Mouse (Mus musculus): ENCODE measurements around the gene Tbc1d7. TPM values are rescaled to one million over a fixed set of nuclear protein-coding genes. Genes with fewer than 3 reads are reported as not detected.

Gene Tbc1d7
- 50.1 and 54.5 TPM in 2 replicates for polyA plus RNA-seq (2015; fragmentation: Nextera tagmentation; extraction: Ambion mirVana)

DNA sequence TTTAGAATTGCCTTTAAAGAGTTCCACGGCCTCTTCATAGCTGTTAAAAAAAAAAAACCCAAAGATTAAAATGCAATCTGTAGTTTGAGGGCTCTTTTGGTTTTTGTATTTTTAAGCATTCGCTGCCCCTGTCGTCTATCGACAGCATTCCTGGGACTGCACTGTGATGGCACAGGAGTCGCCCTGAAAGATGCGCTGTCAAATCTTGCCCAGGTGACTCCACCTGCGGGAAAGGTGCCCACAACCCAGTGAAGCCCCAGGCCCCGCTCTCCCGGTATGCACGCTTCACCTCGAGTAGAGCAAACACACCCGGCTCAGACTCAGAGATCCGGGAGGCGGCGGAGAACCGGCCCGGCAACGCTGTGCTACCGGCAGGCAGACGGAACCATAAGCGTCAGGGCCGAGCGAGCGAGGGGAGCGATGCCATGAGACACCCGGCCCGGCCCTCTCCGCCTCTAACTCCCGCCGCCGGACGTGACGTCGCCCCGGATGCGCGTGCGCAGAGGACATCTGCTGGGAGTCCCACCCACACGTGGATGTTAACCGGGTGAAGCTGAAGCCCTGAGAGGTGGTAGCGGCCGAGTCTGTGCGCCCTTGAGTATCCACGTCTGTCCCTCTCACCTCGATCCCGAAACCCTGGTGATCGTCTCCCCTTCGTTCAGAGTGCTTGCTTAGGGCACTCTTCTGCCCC is at the start of gene Tbc1d7:
TSS of gene Tbc1d7 (minus strand) at position 482 of the 691 bp plus-strand sequence.
- Histone ChIP-seq H3K36me3 (peaks cover 14% of the 10 kb centered on the region; the same call in 1 of the 2 replicates), H3K27me3 (no peaks in the 10 kb centered on the region)

GRCm38 (mm10) chr13:43220635-43221034 is 49.3 kb upstream of the Tbc1d7 start:
- Histone ChIP-seq H3K27me3 (no peaks in the 10 kb centered on the region), H3K36me3 (no peaks in the 10 kb centered on the region), H3K9me3 (replicated peaks) (no peaks in the 10 kb centered on the region), H3K4me3 (no peak overlapping the region), H3K27ac (no peak overlapping the region), H3K4me2 (no peak overlapping the region), H3K9ac (no peak overlapping the region), H3K4me1 (replicated peaks) (peaks cover 17% of the 10 kb centered on the region)
- WGBS, result 92% methylated on average over 1 of the region's 1 CpGs
- ATAC-seq (replicated peaks; ENCODE audit: insufficient number of reproducible peaks, insufficient read depth, low FRiP score, low read depth), result no peak

More for the DNA sequence above, at the start of gene Tbc1d7:
- under 1% methylated on average over 48 of the region's 48 CpGs for WGBS
- peak within 1 kb of the TSS; percentile 88 for H3K27ac ChIP-seq
- H3K4me3 ChIP-seq, result peak within 1 kb of the TSS; percentile 77
- peak within 1 kb of the TSS; percentile 80 for H3K9ac ChIP-seq
- peaks cover 13% of the 10 kb centered on the region for H3K4me1 ChIP-seq (replicated peaks)
- H3K9me3 ChIP-seq (replicated peaks), result no peaks in the 10 kb centered on the region
- H3K4me2 ChIP-seq, result peak within 1 kb of the TSS; percentile 78
- peak; percentile 89 for ATAC-seq (replicated peaks; ENCODE audit: insufficient number of reproducible peaks, insufficient read depth, low FRiP score, low read depth)

DNA sequence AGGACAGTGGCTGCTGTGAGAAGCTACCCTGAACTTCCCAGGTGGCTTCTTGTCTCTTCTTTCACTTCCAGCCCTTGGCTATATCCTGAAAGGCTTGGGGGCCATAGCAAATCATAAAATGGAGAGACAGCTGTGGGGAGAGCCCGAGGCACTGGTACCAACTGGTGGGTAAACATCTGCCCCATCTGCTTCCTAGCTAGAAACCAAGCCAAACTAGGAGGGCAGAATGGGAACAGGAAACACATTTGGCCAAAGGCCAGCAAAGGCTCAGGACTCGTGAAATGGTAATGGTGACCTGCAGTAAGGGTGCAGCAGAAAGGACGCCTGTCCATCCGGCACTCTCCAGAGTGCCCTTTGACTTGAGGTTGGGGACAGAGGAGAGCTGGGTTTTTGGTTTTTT is 47.5 kb upstream of the Tbc1d7 start:
- H3K4me1 ChIP-seq (replicated peaks), result peaks cover 21% of the 10 kb centered on the region
- H3K9ac ChIP-seq, result no peak overlapping the region
- 46% methylated on average over 4 of the region's 4 CpGs for WGBS
- no peaks in the 10 kb centered on the region for H3K36me3 ChIP-seq
- no peak overlapping the region for H3K4me2 ChIP-seq
- H3K9me3 ChIP-seq (replicated peaks), result no peaks in the 10 kb centered on the region
- no peak for ATAC-seq (replicated peaks; ENCODE audit: insufficient number of reproducible peaks, insufficient read depth, low FRiP score, low read depth)
- no peak overlapping the region for H3K4me3 ChIP-seq
- H3K27ac ChIP-seq, result peak overlapping the region; percentile 19
- H3K27me3 ChIP-seq, result no peaks in the 10 kb centered on the region

DNA sequence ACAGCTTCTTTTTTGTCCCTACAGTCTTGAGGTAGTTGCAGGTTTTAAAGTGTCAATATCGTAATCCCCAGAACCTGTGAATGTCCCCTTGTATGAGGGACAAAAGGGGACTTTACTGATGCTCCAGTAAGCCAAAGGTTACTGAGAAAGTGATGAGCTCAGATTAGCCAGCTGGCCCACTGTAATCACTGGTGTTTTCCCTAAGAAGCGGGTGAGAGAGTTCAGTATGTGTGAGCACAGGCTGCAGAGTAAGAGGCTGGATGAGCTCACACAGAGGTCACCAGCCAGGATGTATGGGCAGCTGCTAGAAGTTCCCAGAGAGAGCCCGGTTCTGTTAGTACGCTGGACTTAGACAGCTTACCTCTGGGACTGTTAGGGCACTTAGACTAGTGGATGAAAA is 47.0 kb upstream of the Tbc1d7 start:
- H3K36me3 ChIP-seq, result no peaks in the 10 kb centered on the region
- no peaks in the 10 kb centered on the region for H3K9me3 ChIP-seq (replicated peaks)
- H3K4me3 ChIP-seq, result no peak overlapping the region
- ATAC-seq (replicated peaks; ENCODE audit: insufficient number of reproducible peaks, insufficient read depth, low FRiP score, low read depth), result no peak
- no peaks in the 10 kb centered on the region for H3K27me3 ChIP-seq
- no peak overlapping the region for H3K4me2 ChIP-seq
- H3K9ac ChIP-seq, result no peak overlapping the region
- H3K27ac ChIP-seq, result peak overlapping the region; percentile 19
- 54% methylated on average over 4 of the region's 4 CpGs for WGBS
- H3K4me1 ChIP-seq (replicated peaks), result peaks cover 18% of the 10 kb centered on the region

DNA sequence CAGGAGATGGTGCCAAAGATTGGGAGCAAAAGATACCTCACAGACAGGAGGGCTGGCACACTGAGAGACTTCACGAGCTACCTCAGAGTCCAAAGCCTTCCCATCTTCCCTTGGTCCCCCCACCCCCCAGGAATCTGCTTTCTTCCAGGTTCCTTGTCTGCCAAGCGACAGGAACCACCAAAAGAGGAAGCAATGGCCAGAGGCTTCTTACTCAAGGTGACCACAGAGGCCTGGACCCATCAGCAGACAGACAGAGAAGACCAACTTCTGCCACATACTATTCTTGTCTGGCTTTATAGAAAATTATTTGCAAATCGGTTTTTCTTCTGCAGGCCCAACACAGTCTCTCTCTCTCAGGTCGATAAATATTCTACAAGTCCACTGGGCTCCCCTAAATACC is 46.4 kb upstream of the Tbc1d7 start:
- Histone ChIP-seq H3K27me3 (no peaks in the 10 kb centered on the region), H3K27ac (no peak overlapping the region), H3K9ac (no peak overlapping the region), H3K9me3 (replicated peaks) (no peaks in the 10 kb centered on the region), H3K4me1 (replicated peaks) (peaks cover 23% of the 10 kb centered on the region), H3K4me3 (no peak overlapping the region), H3K4me2 (no peak overlapping the region), H3K36me3 (no peaks in the 10 kb centered on the region)
- ATAC-seq (replicated peaks; ENCODE audit: insufficient number of reproducible peaks, insufficient read depth, low FRiP score, low read depth), result no peak
- 68% methylated on average over 4 of the region's 4 CpGs for WGBS

GRCm38 (mm10) chr13:43217059-43217458 is 45.8 kb upstream of the Tbc1d7 start:
- no peaks in the 10 kb centered on the region for H3K36me3 ChIP-seq
- H3K9me3 ChIP-seq (replicated peaks), result no peaks in the 10 kb centered on the region
- no peak overlapping the region for H3K9ac ChIP-seq
- no peak overlapping the region for H3K4me2 ChIP-seq
- H3K27me3 ChIP-seq, result no peaks in the 10 kb centered on the region
- WGBS, result 65% methylated on average over 8 of the region's 8 CpGs
- no peak overlapping the region for H3K27ac ChIP-seq
- no peak for ATAC-seq (replicated peaks; ENCODE audit: insufficient number of reproducible peaks, insufficient read depth, low FRiP score, low read depth)
- peaks cover 30% of the 10 kb centered on the region for H3K4me1 ChIP-seq (replicated peaks)
- H3K4me3 ChIP-seq, result no peak overlapping the region

DNA sequence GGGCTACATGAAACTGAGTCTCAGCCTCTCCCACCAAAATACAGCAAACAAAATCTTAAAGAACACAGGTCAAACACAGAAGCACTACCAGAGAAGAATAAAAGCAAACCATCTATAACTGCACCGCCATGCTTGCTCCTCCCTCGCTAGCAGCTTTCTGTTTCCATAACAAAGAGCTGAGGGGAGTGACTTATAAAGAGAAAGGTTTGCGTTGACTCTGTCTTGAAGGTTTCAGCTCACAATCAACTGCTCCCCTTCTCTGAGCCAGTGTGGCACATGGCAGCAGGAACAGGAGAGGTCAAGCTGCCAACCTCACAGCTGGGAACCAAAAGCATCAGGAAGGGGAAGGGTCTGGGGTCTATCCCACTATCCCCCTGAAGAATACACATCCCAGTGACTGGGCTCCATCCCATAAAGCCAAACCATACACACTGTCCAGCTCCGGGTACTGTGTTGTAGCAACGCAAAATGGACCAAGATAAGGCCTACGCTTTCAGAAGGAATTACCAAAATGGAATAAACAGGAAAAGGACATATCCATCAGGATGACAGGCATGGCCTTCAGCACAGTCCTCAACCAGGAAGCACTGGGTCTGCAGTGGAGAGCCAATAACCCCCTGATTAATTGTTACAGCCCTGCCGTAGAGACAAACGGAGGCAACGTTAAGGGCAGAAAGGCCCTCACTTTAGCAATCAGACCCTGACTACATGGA is 44.8 kb upstream of the Tbc1d7 start:
- no peak overlapping the region; the same call in 1 of the 2 replicates for H3K27ac ChIP-seq
- H3K27me3 ChIP-seq, result no peaks in the 10 kb centered on the region
- H3K4me1 ChIP-seq (replicated peaks), result peaks cover 34% of the 10 kb centered on the region
- H3K9me3 ChIP-seq (replicated peaks), result no peaks in the 10 kb centered on the region
- H3K4me2 ChIP-seq, result no peak overlapping the region
- H3K36me3 ChIP-seq, result no peaks in the 10 kb centered on the region
- no peak overlapping the region for H3K4me3 ChIP-seq
- no peak for ATAC-seq (replicated peaks; ENCODE audit: insufficient number of reproducible peaks, insufficient read depth, low FRiP score, low read depth)
- WGBS, result 73% methylated on average over 9 of the region's 9 CpGs
- no peak overlapping the region for H3K9ac ChIP-seq

DNA sequence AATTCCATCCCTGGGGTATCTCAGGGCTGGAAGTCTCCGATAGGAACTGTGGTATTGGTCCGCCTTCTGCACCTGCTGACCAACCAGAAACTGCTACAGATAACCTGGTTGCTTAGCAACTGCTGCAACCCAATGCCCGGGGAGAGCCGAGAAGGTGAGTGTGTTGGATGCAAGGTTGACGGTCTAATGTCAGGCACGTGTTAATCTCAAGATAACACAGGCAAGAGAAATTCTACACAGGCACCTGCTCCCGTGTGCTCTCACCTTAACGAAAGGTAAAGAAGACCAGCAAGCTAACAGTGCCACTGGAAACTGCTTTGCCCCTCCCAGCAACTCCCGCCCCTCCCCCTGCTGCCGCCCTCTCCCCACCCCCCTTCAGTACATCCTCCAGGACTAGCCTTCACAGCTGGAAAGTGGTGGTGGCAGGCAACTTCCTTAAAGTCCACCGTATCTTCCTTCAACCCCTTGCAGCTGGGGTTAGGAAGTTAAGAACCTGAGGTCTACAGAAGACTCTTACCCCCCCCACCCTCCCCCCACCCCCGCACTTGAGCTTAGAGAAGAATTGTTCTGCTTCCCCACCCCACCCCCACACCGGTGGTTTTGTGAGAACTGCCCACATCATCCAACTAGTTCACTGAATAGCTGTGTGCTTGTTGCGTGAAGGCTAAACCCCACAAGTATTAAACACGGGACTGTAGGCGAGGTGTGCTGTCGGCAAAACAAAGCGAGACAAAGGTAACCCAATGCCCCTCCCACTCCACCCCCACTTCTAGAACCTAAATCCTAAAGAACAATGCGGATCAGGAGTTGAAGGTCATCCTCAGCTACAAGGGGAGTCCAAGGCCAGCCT is 44.1 kb upstream of the Tbc1d7 start:
- Histone ChIP-seq H3K36me3 (no peaks in the 10 kb centered on the region), H3K4me1 (replicated peaks) (peaks cover 34% of the 10 kb centered on the region), H3K4me3 (no peak overlapping the region), H3K27ac (no peak overlapping the region), H3K27me3 (no peaks in the 10 kb centered on the region), H3K9ac (no peak overlapping the region), H3K4me2 (peak overlapping the region; percentile 17; the same call in 1 of the 2 replicates), H3K9me3 (replicated peaks) (no peaks in the 10 kb centered on the region)
- 25% methylated on average over 19 of the region's 19 CpGs for WGBS
- ATAC-seq (replicated peaks; ENCODE audit: insufficient number of reproducible peaks, insufficient read depth, low FRiP score, low read depth), result no peak

- no peaks in the 10 kb centered on the region for H3K9me3 ChIP-seq (replicated peaks)
- H3K27ac ChIP-seq, result peak overlapping the region; percentile 55
- ATAC-seq (replicated peaks; ENCODE audit: insufficient number of reproducible peaks, insufficient read depth, low FRiP score, low read depth), result no peak
- H3K27me3 ChIP-seq, result no peaks in the 10 kb centered on the region
- H3K4me2 ChIP-seq, result no peak overlapping the region
- peaks cover 36% of the 10 kb centered on the region for H3K4me1 ChIP-seq (replicated peaks)
- no peaks in the 10 kb centered on the region for H3K36me3 ChIP-seq
- 35% methylated on average over 7 of the region's 7 CpGs for WGBS
- H3K9ac ChIP-seq, result no peak overlapping the region
- no peak overlapping the region for H3K4me3 ChIP-seq
Observed at GRCm38 (mm10) chr13:43212338-43212737, 41.0 kb upstream of the Tbc1d7 start.

GRCm38 (mm10) chr13:43210956-43211355 is 39.7 kb upstream of the Tbc1d7 start:
- peaks cover 40% of the 10 kb centered on the region for H3K4me1 ChIP-seq (replicated peaks)

DNA sequence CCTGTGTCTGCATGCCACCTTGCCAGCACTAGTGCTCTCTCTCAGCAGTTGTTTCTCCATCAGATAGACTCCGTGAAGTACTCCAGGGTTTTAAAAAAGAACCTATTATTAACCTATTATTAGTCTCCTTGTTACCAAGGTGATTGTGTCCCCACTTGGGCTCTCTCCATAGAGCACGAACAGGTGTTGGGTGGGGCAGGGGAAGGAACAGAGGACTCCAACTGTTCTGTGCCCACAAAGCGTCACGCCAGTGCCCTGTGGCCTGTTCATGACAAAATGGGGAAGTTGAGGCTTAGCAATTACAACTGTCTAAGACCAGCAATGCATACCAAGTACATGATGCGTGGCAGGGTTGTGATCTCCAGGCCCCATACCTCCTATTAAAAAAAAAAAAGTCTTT is 38.3 kb upstream of the Tbc1d7 start:
- H3K4me2 ChIP-seq, result no peak overlapping the region
- no peak overlapping the region for H3K27ac ChIP-seq
- no peak for ATAC-seq (replicated peaks; ENCODE audit: insufficient number of reproducible peaks, insufficient read depth, low FRiP score, low read depth)

More at GRCm38 (mm10) chr13:43210956-43211355, 39.7 kb upstream of the Tbc1d7 start:
- no peak overlapping the region for H3K9ac ChIP-seq
- no peaks in the 10 kb centered on the region for H3K36me3 ChIP-seq
- no peak overlapping the region for H3K27ac ChIP-seq
- H3K4me2 ChIP-seq, result no peak overlapping the region
- ATAC-seq (replicated peaks; ENCODE audit: insufficient number of reproducible peaks, insufficient read depth, low FRiP score, low read depth), result no peak
- no peak overlapping the region for H3K4me3 ChIP-seq
- WGBS, result 81% methylated on average over 5 of the region's 5 CpGs
- no peaks in the 10 kb centered on the region for H3K27me3 ChIP-seq
- H3K9me3 ChIP-seq (replicated peaks), result no peaks in the 10 kb centered on the region

More for the DNA sequence above, 38.3 kb upstream of the Tbc1d7 start:
- 66% methylated on average over 5 of the region's 5 CpGs for WGBS
- Histone ChIP-seq H3K4me1 (replicated peaks) (peaks cover 35% of the 10 kb centered on the region), H3K36me3 (no peaks in the 10 kb centered on the region), H3K9me3 (replicated peaks) (no peaks in the 10 kb centered on the region), H3K9ac (no peak overlapping the region), H3K4me3 (no peak overlapping the region), H3K27me3 (no peaks in the 10 kb centered on the region)

All from heart, embryonic 15.5 days (tissue).